Mouse (Mus musculus): ENCODE results near the gene Pnpo. TPM values are rescaled to one million over a fixed set of nuclear protein-coding genes. Genes with fewer than 3 reads are reported as not detected.
A peak's percentile ranks its signal among the peaks of the same experiment; 100 is the strongest.

The Pnpo gene
- polyA plus RNA-seq, 1 experiment from 2014 or later = 22.8 TPM

- Histone ChIP-seq H3K36me3 (ENCODE audit: control insufficient read depth, insufficient read depth) (no peaks in the 10 kb centered on the region), H3K9ac (replicated peaks; ENCODE audit: low read depth, low read length) (peak overlapping the region; percentile 26; the same call in 1 of the 2 replicates), H3K4me1 (replicated peaks; ENCODE audit: control insufficient read depth, insufficient read depth, low read length) (peaks cover 20% of the 10 kb centered on the region), H3K4me2 (ENCODE audit: low read length) (peak overlapping the region; percentile 98), H3K27me3 (replicated peaks; ENCODE audit: control insufficient read depth, insufficient read depth, low read length) (no peaks in the 10 kb centered on the region), H3K4me3 (replicated peaks; ENCODE audit: low read length) (peak overlapping the region; percentile 54), H3K27ac (ENCODE audit: low read length) (no peak overlapping the region), H3K9me3 (ENCODE audit: control insufficient read depth, low read length) (no peaks in the 10 kb centered on the region)
- 87% methylated on average over 14 of the region's 14 CpGs for WGBS
- no peak for ATAC-seq
Observed at GRCm38 (mm10) chr11:96944844-96945580, 1.2 kb upstream of the Pnpo start.

GRCm38 (mm10) chr11:96941989-96942590 is 1.7 kb downstream of the Pnpo start:
- H3K4me1 ChIP-seq (replicated peaks; ENCODE audit: control insufficient read depth, insufficient read depth, low read length) = peaks cover 20% of the 10 kb centered on the region
- H3K9me3 ChIP-seq (ENCODE audit: control insufficient read depth, low read length) = no peaks in the 10 kb centered on the region
- H3K27me3 ChIP-seq (replicated peaks; ENCODE audit: control insufficient read depth, insufficient read depth, low read length) = no peaks in the 10 kb centered on the region
- H3K4me2 ChIP-seq (ENCODE audit: low read length) = no peak overlapping the region
- no peak overlapping the region for H3K9ac ChIP-seq (replicated peaks; ENCODE audit: low read depth, low read length)
- H3K4me3 ChIP-seq (replicated peaks; ENCODE audit: low read length) = no peak overlapping the region
- WGBS = 76% methylated on average over 6 of the region's 6 CpGs
- no peak for ATAC-seq
- no peaks in the 10 kb centered on the region for H3K36me3 ChIP-seq (ENCODE audit: control insufficient read depth, insufficient read depth)
- H3K27ac ChIP-seq (ENCODE audit: low read length) = no peak overlapping the region

DNA sequence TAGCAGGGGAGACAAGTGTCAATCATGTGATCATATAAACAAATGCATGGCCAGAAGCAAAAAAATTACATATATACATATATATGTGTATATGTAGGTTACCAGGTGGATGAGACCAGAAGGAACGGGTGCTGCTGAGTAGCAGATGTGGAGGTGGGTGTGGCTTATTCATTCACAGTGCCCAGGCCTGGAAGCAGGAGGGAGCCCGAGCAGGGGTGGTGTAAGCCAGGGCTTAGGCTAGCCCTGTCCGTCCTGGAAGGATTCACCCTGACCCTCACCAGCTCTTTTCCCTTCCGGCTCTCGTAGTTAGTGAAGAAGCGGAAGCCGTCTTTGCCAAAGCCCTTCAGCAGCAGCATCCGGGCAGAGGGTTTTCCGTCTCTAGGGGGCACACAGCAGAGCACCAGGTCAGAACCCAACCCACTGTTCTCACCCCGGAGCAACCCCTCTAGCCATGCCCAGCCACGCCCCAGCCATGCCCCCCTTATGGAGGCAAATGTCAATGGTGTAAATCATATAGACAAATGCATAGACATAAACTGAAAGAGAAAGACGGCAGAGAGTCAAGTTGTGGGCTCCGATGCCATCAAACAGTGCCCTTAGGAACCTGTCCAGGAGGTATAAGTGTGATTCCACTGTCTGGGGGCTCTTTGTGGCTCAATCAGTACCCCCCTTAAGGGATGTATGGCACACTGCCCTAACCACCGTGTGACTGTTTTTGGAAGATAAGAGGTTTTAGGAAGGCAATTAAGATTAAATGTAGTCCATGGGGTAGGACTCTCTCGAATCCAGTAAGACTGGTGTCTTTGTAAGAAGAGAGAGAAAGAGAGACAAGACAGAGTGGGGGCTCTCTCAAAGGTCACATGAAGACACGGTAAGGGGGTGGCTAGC is 3.0 kb downstream of the Pnpo start:
- no peak for ATAC-seq
- H3K27me3 ChIP-seq (replicated peaks; ENCODE audit: control insufficient read depth, insufficient read depth, low read length) = no peaks in the 10 kb centered on the region
- peaks cover 13% of the 10 kb centered on the region for H3K4me1 ChIP-seq (replicated peaks; ENCODE audit: control insufficient read depth, insufficient read depth, low read length)
- H3K9me3 ChIP-seq (ENCODE audit: control insufficient read depth, low read length) = no peaks in the 10 kb centered on the region
- no peak overlapping the region for H3K9ac ChIP-seq (replicated peaks; ENCODE audit: low read depth, low read length)
- no peak overlapping the region for H3K4me2 ChIP-seq (ENCODE audit: low read length)
- WGBS = 75% methylated on average over 16 of the region's 16 CpGs
- no peak overlapping the region for H3K4me3 ChIP-seq (replicated peaks; ENCODE audit: low read length)
- no peaks in the 10 kb centered on the region for H3K36me3 ChIP-seq (ENCODE audit: control insufficient read depth, insufficient read depth)
- H3K27ac ChIP-seq (ENCODE audit: low read length) = no peak overlapping the region

DNA sequence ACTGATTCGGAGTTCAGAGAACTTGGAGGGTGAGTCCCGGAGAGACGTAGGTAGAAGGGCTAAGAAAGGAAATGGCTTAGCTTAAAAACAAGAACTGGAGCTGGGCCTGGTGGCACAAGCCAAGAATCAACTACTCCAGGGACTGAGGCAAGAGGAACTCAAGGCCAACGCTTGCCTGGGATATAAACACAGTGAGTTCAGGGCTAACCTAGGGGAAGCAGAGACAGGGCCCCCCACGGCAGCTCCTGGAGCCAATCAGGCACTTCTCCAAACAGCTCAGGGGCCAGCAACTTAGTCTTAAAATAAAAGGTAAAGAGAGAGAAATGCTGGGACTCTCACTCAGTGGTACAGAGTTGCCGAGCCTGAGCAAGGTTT is 5.4 kb downstream of the Pnpo start:
- Histone ChIP-seq H3K4me2 (ENCODE audit: low read length) (no peak overlapping the region), H3K9me3 (ENCODE audit: control insufficient read depth, low read length) (no peaks in the 10 kb centered on the region), H3K27ac (ENCODE audit: low read length) (no peak overlapping the region), H3K4me1 (replicated peaks; ENCODE audit: control insufficient read depth, insufficient read depth, low read length) (peaks cover 3% of the 10 kb centered on the region; the same call in 1 of the 2 replicates), H3K9ac (replicated peaks; ENCODE audit: low read depth, low read length) (no peak overlapping the region), H3K27me3 (replicated peaks; ENCODE audit: control insufficient read depth, insufficient read depth, low read length) (no peaks in the 10 kb centered on the region), H3K36me3 (ENCODE audit: control insufficient read depth, insufficient read depth) (no peaks in the 10 kb centered on the region), H3K4me3 (replicated peaks; ENCODE audit: low read length) (no peak overlapping the region)
- WGBS = 88% methylated on average over 6 of the region's 6 CpGs
- ATAC-seq = no peak

DNA sequence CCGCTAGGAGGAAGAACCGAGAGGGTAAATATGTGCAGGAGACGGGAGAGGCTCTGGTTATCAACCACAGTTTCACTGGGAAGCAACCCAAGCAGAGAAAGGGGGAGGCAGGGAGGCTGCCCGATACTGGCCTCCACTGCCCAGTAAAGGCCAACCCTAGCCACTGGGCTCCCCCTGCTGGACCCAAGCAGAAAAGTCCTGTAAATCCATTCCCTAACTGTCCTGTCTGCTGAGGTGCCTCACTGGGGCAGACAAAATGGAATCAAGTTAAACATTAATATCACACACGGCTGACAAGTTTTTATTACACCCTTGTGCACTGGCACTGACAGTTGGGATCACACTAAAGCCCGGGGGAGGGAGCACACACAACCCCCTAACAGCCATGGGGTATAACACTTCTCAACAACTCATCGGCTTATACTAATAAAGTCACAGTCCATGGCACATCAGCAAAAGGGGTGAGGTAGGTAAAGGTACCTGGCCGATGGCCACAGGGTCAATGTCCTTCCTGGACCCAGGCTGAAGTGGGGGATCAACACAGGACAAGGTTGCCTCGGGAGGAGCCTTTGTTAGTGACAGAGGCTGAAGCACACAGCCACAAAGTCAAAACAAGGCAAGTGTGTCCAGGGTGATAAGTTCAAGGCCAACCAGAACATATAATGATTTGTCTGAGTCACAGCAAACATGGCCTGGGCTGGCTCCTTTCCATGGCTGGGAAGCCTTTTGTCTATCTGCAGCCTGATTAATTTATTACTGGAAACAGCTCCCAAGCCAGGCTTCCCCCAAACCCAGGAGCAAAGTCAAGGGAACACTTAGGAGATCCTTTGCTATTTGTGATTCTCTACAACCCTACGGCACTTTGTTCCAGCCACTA is 6.0 kb downstream of the Pnpo start:
- WGBS = 59% methylated on average over 10 of the region's 10 CpGs
- Histone ChIP-seq H3K27me3 (replicated peaks; ENCODE audit: control insufficient read depth, insufficient read depth, low read length) (no peaks in the 10 kb centered on the region), H3K9ac (replicated peaks; ENCODE audit: low read depth, low read length) (no peak overlapping the region), H3K4me1 (replicated peaks; ENCODE audit: control insufficient read depth, insufficient read depth, low read length) (no peaks in the 10 kb centered on the region; the same call in 1 of the 2 replicates), H3K4me2 (ENCODE audit: low read length) (no peak overlapping the region), H3K27ac (ENCODE audit: low read length) (no peak overlapping the region), H3K4me3 (replicated peaks; ENCODE audit: low read length) (no peak overlapping the region), H3K36me3 (ENCODE audit: control insufficient read depth, insufficient read depth) (no peaks in the 10 kb centered on the region), H3K9me3 (ENCODE audit: control insufficient read depth, low read length) (no peaks in the 10 kb centered on the region)
- no peak for ATAC-seq

GRCm38 (mm10) chr11:96935872-96936650 is 7.7 kb downstream of the Pnpo start:
- Histone ChIP-seq H3K27me3 (replicated peaks; ENCODE audit: control insufficient read depth, insufficient read depth, low read length) (no peaks in the 10 kb centered on the region), H3K9me3 (ENCODE audit: control insufficient read depth, low read length) (no peaks in the 10 kb centered on the region), H3K4me2 (ENCODE audit: low read length) (no peak overlapping the region), H3K4me3 (replicated peaks; ENCODE audit: low read length) (no peak overlapping the region), H3K27ac (ENCODE audit: low read length) (no peak overlapping the region), H3K9ac (replicated peaks; ENCODE audit: low read depth, low read length) (no peak overlapping the region), H3K36me3 (ENCODE audit: control insufficient read depth, insufficient read depth) (no peaks in the 10 kb centered on the region), H3K4me1 (replicated peaks; ENCODE audit: control insufficient read depth, insufficient read depth, low read length) (no peaks in the 10 kb centered on the region; the same call in 1 of the 2 replicates)
- WGBS = 85% methylated on average over 9 of the region's 9 CpGs
- ATAC-seq = no peak

DNA sequence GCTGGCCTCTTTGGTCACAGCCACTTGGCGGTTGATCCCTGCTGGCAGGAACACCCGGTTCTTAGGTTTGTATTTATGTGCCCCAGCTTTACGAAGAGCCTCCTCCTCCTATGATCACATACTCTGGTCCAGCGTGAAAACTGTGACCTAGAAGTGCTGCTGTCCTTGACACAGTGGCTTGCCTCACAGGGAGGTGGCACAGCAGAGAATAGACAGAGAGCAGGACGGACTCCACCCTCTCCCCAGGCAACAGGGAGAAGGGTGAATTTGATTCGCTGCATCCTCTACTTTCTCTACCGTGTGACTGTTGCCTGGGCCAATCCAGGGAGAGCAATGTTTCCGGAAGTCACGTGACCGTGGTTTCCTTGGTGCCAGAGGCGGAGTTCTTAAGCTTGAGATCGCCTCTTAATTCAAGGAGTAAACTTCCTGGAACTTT is 8.8 kb downstream of the Pnpo start:
- Histone ChIP-seq H3K36me3 (ENCODE audit: control insufficient read depth, insufficient read depth) (no peaks in the 10 kb centered on the region), H3K9me3 (ENCODE audit: control insufficient read depth, low read length) (no peaks in the 10 kb centered on the region), H3K9ac (replicated peaks; ENCODE audit: low read depth, low read length) (no peak overlapping the region), H3K4me1 (replicated peaks; ENCODE audit: control insufficient read depth, insufficient read depth, low read length) (no peaks in the 10 kb centered on the region; the same call in 1 of the 2 replicates), H3K27ac (ENCODE audit: low read length) (no peak overlapping the region), H3K27me3 (replicated peaks; ENCODE audit: control insufficient read depth, insufficient read depth, low read length) (no peaks in the 10 kb centered on the region; the same call in 1 of the 2 replicates), H3K4me2 (ENCODE audit: low read length) (peak overlapping the region; percentile 33), H3K4me3 (replicated peaks; ENCODE audit: low read length) (no peak overlapping the region)
- ATAC-seq = peak; percentile 68
- 21% methylated on average over 12 of the region's 12 CpGs for WGBS

GRCm38 (mm10) chr11:96933562-96934276 is 10.1 kb downstream of the Pnpo start:
- Histone ChIP-seq H3K9ac (replicated peaks; ENCODE audit: low read depth, low read length) (no peak overlapping the region), H3K9me3 (ENCODE audit: control insufficient read depth, low read length) (no peaks in the 10 kb centered on the region), H3K27me3 (replicated peaks; ENCODE audit: control insufficient read depth, insufficient read depth, low read length) (peaks cover 8% of the 10 kb centered on the region), H3K36me3 (ENCODE audit: control insufficient read depth, insufficient read depth) (no peaks in the 10 kb centered on the region), H3K4me1 (replicated peaks; ENCODE audit: control insufficient read depth, insufficient read depth, low read length) (no peaks in the 10 kb centered on the region; the same call in 1 of the 2 replicates), H3K4me3 (replicated peaks; ENCODE audit: low read length) (no peak overlapping the region), H3K4me2 (ENCODE audit: low read length) (no peak overlapping the region), H3K27ac (ENCODE audit: low read length) (no peak overlapping the region)
- 90% methylated on average over 13 of the region's 13 CpGs for WGBS
- no peak for ATAC-seq

All from forebrain, embryonic 16.5 days (tissue).